Mouse (Mus musculus): ENCODE measurements around the gene Neurog1. TPM values are rescaled to one million over a fixed set of nuclear protein-coding genes. Genes with fewer than 3 reads are reported as not detected.

Neurog1 gene
- total RNA-seq, 1 experiment: 0.45 TPM

DNA sequence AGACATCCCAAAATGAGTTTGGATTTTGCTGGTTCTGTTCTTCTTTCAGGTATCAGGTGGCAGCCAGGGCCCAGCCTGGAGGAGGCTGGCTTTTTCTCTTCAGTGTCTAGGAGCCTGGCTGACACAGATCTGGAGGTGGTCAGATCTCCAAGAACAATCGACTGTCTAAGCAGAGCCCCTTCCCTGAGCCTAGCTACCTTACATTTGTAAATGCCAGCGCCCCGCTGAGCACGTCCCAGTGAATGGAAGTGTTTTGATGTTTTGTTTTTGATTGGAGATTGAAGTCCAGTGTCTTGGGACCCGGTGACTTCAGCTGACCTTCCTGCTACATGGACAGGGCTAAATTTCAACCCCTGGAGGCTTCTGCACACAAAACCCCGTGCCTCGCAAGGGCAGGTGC lies 15.8 kb downstream of the Neurog1 start:
- in situ Hi-C loops (cut with MboI; ENCODE audit: low sequenced_read_pairs in 2 of 2, unreplicated experiment in 2 of 2): no loop called here
- H3K9me3 ChIP-seq (ENCODE audit: control insufficient read depth, insufficient read depth, low read depth, low read length): no peaks in the 10 kb centered on the region
- H3K9ac ChIP-seq (ENCODE audit: insufficient read depth, low read depth, low read length, poor library complexity, severe bottlenecking): no peak overlapping the region
- H3K36me3 ChIP-seq (ENCODE audit: control insufficient read depth, insufficient read depth, low read length, poor library complexity, severe bottlenecking): no peaks in the 10 kb centered on the region
- TF ChIP-seq CHD2 (IDR thresholded peaks at IDR 0.05; ENCODE audit: low read depth, low read length) (no peak), HCFC1 (IDR thresholded peaks at IDR 0.05; ENCODE audit: borderline replicate concordance, insufficient read depth, low read length) (no peak)
- H3K27ac ChIP-seq (ENCODE audit: insufficient read depth, low read depth, low read length, poor library complexity, severe bottlenecking): no peak overlapping the region
- H3K4me1 ChIP-seq (ENCODE audit: control insufficient read depth in 2 of 2, insufficient read depth in 2 of 2, low read length in 2 of 2, poor library complexity in 1 of 2): peaks cover 0 to 7% of the 10 kb centered on the region in 2 experiments; a peak in 1 of 4 replicates
- DNase-seq (ENCODE audit: low read depth, low spot score): no peak
- H3K4me3 ChIP-seq (ENCODE audit: insufficient read depth in 1 of 2, low read depth in 1 of 2, low read length in 2 of 2, poor library complexity in 1 of 2, severe bottlenecking in 1 of 2): no peak overlapping the region

DNA sequence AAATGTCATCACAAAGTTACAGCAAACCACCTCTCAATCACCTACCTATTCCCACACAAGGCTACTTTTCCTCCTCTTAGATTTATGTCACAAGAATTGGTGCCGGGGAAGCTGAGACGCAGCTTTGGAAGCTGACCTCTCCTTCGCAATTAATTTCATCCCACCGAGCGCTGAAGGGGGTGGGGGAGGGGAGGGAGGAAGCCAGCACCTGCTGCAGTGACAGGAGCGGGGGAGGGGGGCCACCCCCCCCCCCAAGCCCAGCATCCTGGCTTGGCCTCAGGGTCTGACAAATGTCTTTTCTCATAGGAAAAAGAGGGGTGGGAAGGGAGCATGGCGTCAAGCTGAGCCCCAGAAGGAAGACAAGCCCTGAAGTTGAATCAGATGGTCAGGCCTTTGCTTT lies 23.2 kb downstream of the Neurog1 start:
- peaks cover 0 to under 1% of the 10 kb centered on the region in 2 experiments; a peak in 2 of 4 replicates for H3K4me1 ChIP-seq (ENCODE audit: control insufficient read depth in 2 of 2, insufficient read depth in 2 of 2, low read length in 2 of 2, poor library complexity in 1 of 2)
- no peaks in the 10 kb centered on the region for H3K36me3 ChIP-seq (ENCODE audit: control insufficient read depth, insufficient read depth, low read length, poor library complexity, severe bottlenecking)
- no peak for DNase-seq (ENCODE audit: low read depth, low spot score)
- H3K9ac ChIP-seq (ENCODE audit: insufficient read depth, low read depth, low read length, poor library complexity, severe bottlenecking): no peak overlapping the region
- no peak overlapping the region for H3K4me3 ChIP-seq (ENCODE audit: insufficient read depth in 1 of 2, low read depth in 1 of 2, low read length in 2 of 2, poor library complexity in 1 of 2, severe bottlenecking in 1 of 2)
- H3K27ac ChIP-seq (ENCODE audit: insufficient read depth, low read depth, low read length, poor library complexity, severe bottlenecking): no peak overlapping the region
- no peaks in the 10 kb centered on the region for H3K9me3 ChIP-seq (ENCODE audit: control insufficient read depth, insufficient read depth, low read depth, low read length)
- TF ChIP-seq MAFK (IDR thresholded peaks at IDR 0.05; ENCODE audit: insufficient read depth, low read depth, low read length): no peak
- TF ChIP-seq HCFC1 (IDR thresholded peaks at IDR 0.05; ENCODE audit: borderline replicate concordance, insufficient read depth, low read length): no peak
- no peak for TF ChIP-seq ZNF384 (IDR thresholded peaks at IDR 0.05; ENCODE audit: low read depth, low read length)
- TF ChIP-seq ZC3H11A (IDR thresholded peaks at IDR 0.05; ENCODE audit: borderline replicate concordance, low read depth, low read length): no peak
- in situ Hi-C loops (cut with MboI; ENCODE audit: low sequenced_read_pairs in 2 of 2, unreplicated experiment in 2 of 2): loop anchor here in 1 of 2 experiments (10.0 kb wide), 1 partner anchor 394 kb away; the partner anchor contains the start of gene Pitx1

DNA sequence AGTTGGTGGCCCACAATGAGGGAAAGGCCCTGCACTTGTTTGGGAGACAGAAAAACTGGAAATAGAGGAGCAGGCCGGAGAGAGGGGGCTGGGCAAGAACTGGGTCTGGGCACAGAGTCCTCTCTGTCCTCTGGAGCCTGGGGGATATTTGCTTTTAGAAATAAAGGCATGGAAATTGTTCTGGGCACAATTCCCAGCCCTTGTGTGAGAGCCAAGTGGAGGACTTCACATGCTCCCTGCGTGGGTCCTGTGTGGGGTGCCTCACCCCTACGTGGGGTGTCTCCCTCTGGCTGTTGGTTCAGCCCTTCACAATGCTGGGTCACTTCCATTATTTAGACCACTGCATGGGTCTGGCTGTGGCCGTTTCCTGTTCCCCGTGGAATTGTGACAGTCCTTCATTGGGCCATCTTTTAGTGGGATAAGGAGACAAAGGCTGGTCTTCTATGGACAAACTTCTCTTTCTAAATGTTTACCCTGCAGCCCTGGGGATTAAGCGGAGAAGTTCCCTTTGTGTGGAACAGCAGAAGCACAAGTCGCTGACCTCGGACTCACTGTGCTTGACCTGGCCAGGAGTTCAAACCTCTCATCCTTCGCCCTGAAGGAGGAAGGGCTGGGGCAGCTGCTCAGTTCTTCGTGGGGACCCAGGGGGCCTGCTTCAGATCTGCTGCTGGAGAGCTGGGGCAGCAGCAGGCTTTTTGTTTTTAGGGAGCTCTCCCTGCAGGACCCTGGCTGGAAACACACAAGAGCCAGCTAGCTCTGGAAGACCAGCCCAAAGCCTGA lies 25.6 kb downstream of the Neurog1 start:
- TF ChIP-seq ZNF384 (IDR thresholded peaks at IDR 0.05; ENCODE audit: low read depth, low read length): no peak
- TF ChIP-seq ZC3H11A (IDR thresholded peaks at IDR 0.05; ENCODE audit: borderline replicate concordance, low read depth, low read length): no peak
- TF ChIP-seq HCFC1 (IDR thresholded peaks at IDR 0.05; ENCODE audit: borderline replicate concordance, insufficient read depth, low read length): no peak
- TF ChIP-seq CHD2 (IDR thresholded peaks at IDR 0.05; ENCODE audit: low read depth, low read length): no peak
- TF ChIP-seq MAFK (IDR thresholded peaks at IDR 0.05; ENCODE audit: insufficient read depth, low read depth, low read length): no peak
- no peak overlapping the region for H3K9ac ChIP-seq (ENCODE audit: insufficient read depth, low read depth, low read length, poor library complexity, severe bottlenecking)
- in situ Hi-C loops (cut with MboI; ENCODE audit: low sequenced_read_pairs in 2 of 2, unreplicated experiment in 2 of 2): loop anchor here in 1 of 2 experiments (10.0 kb wide), 1 partner anchor 392 kb away; the partner anchor contains the start of gene Pitx1
- no peaks in the 10 kb centered on the region for H3K9me3 ChIP-seq (ENCODE audit: control insufficient read depth, insufficient read depth, low read depth, low read length)
- no peaks in the 10 kb centered on the region for H3K36me3 ChIP-seq (ENCODE audit: control insufficient read depth, insufficient read depth, low read length, poor library complexity, severe bottlenecking)
- DNase-seq (ENCODE audit: low read depth, low spot score): no peak
- H3K4me1 ChIP-seq (ENCODE audit: control insufficient read depth in 2 of 2, insufficient read depth in 2 of 2, low read length in 2 of 2, poor library complexity in 1 of 2): peaks cover 0 to 11% of the 10 kb centered on the region in 2 experiments; a peak in 2 of 4 replicates
- H3K27ac ChIP-seq (ENCODE audit: insufficient read depth, low read depth, low read length, poor library complexity, severe bottlenecking): no peak overlapping the region
- H3K4me3 ChIP-seq (ENCODE audit: insufficient read depth in 1 of 2, low read depth in 1 of 2, low read length in 2 of 2, poor library complexity in 1 of 2, severe bottlenecking in 1 of 2): no peak overlapping the region

DNA sequence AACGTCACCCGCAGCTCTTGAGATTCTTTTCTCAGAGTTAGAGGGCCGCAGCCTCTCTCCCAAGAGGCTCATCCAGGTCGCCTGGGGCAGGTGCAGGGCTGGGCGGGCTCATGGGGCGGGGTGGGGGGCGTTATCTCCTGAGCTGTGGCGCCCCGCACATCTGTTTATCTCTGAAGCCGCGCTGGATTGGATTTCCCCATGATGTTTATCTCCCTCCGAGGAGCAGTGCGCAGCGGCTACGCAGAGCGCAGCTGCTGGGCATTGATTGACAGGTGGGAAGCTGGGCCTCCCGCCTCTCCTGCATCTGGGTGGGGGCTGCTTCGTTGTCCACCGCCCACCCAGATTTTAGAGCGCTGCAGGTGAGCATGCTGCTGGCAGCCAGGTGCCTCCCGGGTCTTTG lies 28.3 kb downstream of the Neurog1 start:
- Histone ChIP-seq H3K27ac (ENCODE audit: insufficient read depth, low read depth, low read length, poor library complexity, severe bottlenecking) (no peak overlapping the region), H3K4me1 (ENCODE audit: control insufficient read depth in 2 of 2, insufficient read depth in 2 of 2, low read length in 2 of 2, poor library complexity in 1 of 2) (peaks cover 2 to 15% of the 10 kb centered on the region in 2 experiments; a peak in 3 of 4 replicates)
- in situ Hi-C loops (cut with MboI; ENCODE audit: low sequenced_read_pairs in 2 of 2, unreplicated experiment in 2 of 2): loop anchor here in 1 of 2 experiments (10.0 kb wide), 1 partner anchor 389 kb away; the partner anchor contains the start of gene Pitx1

More for the DNA sequence above, 28.3 kb downstream of the Neurog1 start:
- H3K4me3 ChIP-seq (ENCODE audit: insufficient read depth in 1 of 2, low read depth in 1 of 2, low read length in 2 of 2, poor library complexity in 1 of 2, severe bottlenecking in 1 of 2): 0 out of 4 replicates have a peak overlapping the region, but pooled peaks of 1 of the 2 experiments have one; percentile 9
- no peaks in the 10 kb centered on the region for H3K9me3 ChIP-seq (ENCODE audit: control insufficient read depth, insufficient read depth, low read depth, low read length)
- DNase-seq (ENCODE audit: low read depth, low spot score): no peak
- H3K9ac ChIP-seq (ENCODE audit: insufficient read depth, low read depth, low read length, poor library complexity, severe bottlenecking): no peak overlapping the region
- no peaks in the 10 kb centered on the region for H3K36me3 ChIP-seq (ENCODE audit: control insufficient read depth, insufficient read depth, low read length, poor library complexity, severe bottlenecking)
- TF ChIP-seq ZNF384 (IDR thresholded peaks at IDR 0.05; ENCODE audit: low read depth, low read length) (no peak), CHD2 (IDR thresholded peaks at IDR 0.05; ENCODE audit: low read depth, low read length) (no peak), ZC3H11A (IDR thresholded peaks at IDR 0.05; ENCODE audit: borderline replicate concordance, low read depth, low read length) (no peak)

Data from ES-E14 (cell line).